Mouse (Mus musculus) erythroid progenitor cell, adult 5-6 weeks (primary cell): ENCODE measurements around the gene Enc1. TPM values are rescaled to one million over a fixed set of nuclear protein-coding genes. Genes with fewer than 3 reads are reported as not detected.
A peak's percentile ranks its signal among the peaks of the same experiment; 100 is the strongest.
"Not testable (repeated sequence)": the region's sequence is repeated elsewhere in the genome, so short reads cannot be mapped to it uniquely, and the experiment has no call there.

Source experiments
- ATAC-seq: replicated peaks from 2 replicates; pipeline ENCODE4 v1.8.0; 2016; ENCODE audit warnings: moderate number of reproducible peaks, mild to moderate bottlenecking, moderate TSS enrichment, inconsistent platforms; ENCODE audit not compliant: poor library complexity, low FRiP score, severe bottlenecking
- total RNA-seq, 2 experiments: library from RNA; stranded (forward) in 1 of 2; stranded (reverse) in 1 of 2; fragments of 150-400 nt in 1 of 2; fragments of 186-747, 209-891 nt in 1 of 2; gene quantifications; 2 replicates each; pipeline versions ENCODE4 v1.2.3 to v1.2.4; 2015 to 2017; ENCODE audit warnings: low replicate concordance in 2 of 2

The Enc1 gene
- total RNA-seq, 2 experiments from 2014 or later, result 1.1 to 1.7 TPM

DNA sequence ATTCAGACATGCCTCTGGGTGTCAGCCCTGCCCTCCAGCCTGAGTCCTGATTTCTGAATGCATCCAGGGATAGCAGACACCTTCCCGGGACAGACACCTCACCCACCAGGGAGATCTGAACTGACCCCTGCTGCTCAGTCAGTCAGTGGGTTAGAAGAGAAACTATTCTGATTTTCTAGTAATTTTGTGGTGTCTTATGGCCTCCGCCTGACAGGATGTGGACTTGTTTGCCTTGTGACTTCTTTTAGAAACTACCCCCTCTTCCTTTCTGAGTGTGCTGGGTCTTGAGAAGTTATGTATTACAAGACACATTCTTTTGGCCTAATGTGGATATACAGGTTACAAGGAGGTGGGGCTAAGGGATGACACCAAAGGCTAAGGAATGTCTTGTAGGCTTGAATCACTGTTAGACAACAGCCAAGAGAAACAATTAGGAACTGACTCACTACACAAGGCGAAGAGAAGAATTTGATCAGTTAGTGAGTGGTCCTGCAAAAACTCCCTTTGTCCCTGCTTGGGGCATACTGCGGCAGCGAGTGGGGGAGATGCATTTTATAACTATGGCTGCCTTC is 8.7 kb downstream of the Enc1 start:
- no peak for ATAC-seq

DNA sequence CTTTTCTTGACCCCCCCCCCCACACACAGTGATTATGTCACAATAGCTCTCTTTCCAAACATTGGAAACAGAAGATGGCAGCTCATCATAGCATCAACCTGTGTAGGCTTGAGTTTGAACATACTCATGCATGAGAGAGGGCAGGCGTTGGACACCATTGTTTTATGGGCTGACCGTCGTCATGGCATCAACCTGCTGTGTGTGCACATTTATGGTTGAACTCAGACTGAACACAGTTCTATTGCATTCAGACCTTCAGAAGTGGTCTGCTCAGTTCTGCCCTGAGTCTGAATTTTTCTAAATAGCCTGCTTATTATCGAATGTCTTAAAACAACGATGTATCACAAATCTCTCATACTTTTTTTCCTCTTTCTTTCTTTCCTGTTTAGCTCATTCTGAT is 9.2 kb downstream of the Enc1 start:
- ATAC-seq, result no peak

DNA sequence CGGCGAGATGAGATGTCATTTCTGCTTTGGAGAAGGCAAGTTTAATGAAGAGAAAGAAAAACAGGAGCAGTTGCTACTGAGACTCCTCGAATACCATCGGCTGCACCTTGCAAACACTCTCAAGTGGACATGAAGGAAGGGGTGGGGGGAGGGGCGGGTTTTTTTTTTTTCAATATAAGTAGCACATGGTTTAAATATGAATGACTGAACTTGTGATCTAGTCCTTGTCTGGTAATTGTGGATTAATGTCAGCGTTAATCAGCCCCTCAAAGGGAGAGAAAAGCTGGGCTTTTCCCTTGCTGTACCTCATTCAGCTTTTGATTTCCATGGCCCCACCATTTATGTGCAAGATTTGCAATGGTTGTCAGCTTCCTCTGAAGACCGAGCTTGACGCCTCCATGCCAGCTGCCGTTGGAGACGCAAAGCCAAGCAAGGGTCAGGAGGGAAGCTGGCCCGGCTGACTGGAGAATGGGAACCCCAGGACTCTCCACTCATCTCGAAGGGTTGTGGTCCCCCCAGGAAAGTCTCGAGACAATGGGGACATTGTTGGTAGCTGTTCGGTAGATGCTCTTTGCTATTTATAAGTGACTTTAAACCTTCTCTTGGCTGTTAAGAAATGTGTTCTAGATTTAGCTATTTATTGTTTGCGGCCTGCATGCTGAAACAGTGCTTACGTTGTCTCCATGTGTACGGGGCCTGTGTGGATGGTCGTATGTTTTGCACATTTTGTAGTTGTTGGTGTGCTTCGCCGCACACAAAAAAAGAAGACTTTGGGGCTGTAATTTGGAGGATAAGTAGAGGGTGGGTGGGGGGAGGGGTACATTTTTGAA is 9.9 kb downstream of the Enc1 start:
- ATAC-seq, result no peak

DNA sequence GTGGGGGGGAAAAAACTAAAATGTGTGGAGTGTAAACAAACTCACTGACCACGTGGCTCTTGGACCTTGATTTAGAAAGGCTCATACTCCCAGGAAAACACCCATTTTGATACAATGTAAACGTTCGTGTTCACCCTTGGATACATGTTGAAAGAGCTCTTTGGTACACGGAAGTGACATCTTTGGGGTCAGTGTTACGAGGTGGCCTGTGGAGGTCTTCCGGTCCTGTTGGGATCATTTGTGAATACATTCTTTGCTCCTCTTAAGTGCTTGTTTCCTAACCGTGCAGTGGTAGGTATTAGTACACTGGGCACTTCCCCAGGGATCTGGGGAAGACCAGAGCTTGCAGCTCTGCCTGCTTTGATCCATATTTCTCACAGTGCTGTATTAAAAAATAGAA is 10.8 kb downstream of the Enc1 start:
- ATAC-seq, result no peak

DNA sequence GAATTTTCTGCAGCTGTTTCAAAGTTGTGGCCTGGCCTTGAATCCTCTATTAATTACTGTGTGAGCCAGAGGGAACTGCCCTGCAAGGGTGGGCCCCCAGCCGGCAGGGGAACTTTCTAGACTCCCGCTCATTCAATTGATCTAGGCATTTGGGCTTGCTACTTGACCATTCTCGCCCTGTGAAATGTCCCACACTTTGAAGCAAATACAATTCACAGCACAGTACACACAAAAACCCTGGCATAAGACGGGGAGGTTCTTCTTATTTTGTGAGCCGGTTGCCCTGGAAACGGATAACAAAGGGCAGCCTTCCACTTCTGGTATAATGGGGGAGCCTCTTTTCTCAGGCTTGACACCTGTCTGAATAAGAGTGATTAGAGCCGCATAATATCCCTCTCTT is 11.6 kb downstream of the Enc1 start:
- no peak for ATAC-seq

DNA sequence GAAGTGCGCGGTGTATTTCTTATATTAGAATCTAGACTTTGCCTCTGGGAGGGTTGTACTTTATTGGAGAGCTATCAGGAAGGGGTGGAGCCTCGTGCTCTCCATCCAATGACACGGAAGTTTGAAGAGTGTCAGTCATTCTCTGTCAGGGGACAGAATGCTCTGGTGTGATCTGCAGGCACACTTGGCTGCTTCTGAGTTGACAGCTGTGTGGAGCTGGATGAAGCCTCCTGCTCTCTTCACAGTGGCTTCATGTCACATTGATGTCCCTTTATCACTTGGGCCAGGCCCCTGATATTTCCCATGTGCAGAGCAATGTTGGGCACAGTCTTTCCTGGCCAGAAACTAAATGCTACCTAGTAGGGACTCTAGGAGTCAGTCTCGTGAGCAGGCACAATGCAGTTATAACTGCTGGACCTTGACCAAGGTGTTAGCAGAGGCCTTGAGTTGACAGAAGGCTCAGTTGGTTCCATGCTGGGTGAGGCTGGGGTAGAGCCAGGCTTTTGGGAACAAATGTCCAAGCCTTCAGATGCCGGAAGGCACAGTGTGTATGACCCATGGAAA is 12.6 kb downstream of the Enc1 start:
- no peak for ATAC-seq

DNA sequence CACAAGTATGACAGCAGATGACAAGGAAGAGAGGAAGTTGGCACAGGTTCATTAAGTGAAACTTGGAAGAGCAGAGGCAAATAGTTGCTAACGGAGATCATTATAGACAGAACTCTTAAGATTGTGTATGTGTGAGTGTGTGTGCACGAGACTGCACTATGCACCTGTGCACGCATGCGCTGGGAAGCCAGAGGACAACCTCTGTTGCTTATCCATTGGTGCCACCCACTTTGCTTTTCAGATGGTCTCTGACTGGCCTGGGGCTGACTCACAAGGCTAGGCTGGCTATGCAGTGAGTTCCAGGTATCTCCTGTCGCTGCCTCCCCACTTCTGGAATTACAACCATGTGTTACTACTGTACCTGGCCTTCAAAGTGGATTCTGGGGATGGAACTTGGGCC is 13.1 kb downstream of the Enc1 start:
- ATAC-seq, result no peak

DNA sequence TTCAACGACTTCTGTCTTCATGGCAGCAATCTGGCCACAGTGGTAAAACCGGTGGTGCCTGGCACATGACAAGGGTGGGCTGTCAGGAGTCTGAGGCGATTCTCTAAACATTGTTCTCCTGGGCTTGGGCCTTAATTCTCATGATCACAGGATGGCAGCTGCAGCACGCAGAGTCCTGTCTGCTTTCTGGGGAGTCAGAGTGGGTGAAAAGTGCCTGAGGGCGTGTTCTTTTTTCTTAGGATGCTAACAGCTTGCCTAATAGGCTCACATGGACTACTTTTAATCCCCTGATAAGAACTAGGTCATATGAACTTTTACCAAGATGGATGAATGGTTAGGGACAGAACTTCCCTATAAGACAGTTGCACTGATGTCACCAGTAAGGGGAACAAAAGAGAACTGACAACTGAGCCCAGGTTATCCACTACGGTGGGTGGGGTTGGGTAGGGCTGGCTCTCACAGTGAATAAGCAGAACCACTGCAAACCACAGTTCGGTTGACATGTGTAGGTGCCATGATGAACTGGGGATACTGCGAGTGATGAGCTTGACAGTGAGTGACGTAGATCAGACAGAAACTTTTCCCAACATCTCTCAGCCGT is 13.8 kb downstream of the Enc1 start:
- no peak for ATAC-seq

DNA sequence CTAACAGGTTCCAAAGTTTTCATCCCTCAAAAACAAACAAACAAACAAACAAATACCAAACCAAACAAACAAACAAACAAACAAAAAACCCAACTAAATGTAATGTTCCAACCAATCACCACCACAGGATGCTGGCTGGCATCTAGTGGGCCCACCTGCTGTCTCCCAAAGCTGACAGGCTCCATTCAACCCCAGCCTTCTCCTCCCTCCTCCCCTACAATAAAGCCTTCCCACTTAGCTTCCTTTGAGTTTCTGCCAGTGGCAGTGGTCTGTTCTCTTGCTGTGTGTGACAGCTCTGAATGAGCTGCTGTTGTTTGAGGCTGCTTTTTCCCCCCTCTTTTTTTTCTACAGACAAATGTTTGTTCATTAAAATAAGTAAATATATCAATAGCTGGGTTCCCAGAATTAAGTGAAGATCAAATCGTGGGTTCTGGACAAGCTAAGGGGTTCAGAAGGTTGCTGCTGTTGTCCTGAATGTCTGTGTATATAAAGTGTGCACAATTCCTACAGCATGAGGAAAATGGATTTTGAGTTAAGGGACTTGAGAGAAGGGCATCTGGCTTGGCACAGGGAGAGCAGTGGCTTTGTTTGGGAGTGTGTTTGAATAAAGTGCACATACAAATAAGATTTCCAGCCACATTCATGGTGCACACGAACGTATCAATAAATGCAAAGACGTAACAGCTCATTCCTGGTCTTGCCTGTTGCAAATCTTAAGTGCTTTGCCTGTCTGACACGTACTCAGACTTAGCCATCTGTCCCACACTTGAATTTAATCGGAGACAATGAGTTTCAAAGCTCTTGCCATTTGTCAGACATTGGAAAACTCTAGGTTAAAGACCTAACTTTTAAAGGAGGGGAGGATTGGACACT is 15.3 kb downstream of the Enc1 start:
- ATAC-seq, result no peak

DNA sequence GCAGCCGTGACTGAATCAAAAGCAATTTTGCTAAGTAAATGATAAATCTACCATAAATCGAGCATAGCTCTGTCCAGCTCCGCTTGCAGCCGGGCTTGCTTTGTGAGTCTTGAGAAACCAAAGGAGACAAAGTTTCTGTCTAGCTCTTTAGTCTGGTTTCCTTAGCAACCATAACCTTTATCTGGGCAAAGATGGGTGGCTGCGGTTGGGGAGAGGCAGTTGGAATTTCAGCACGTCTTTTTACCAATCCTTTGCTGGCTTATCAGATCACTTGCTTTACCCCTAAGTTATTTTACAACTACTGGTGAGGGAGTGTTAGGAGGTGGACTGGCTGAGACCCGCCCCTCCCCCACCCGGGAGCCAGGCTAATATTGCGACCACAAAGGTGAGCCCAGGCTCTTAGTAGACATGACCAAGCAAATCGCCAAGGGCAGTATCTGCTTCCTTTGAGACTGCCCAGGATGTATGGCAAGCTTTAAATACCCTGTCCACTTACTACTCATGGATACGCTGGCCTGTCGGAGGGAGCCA is 16.0 kb downstream of the Enc1 start:
- ATAC-seq, result no peak

DNA sequence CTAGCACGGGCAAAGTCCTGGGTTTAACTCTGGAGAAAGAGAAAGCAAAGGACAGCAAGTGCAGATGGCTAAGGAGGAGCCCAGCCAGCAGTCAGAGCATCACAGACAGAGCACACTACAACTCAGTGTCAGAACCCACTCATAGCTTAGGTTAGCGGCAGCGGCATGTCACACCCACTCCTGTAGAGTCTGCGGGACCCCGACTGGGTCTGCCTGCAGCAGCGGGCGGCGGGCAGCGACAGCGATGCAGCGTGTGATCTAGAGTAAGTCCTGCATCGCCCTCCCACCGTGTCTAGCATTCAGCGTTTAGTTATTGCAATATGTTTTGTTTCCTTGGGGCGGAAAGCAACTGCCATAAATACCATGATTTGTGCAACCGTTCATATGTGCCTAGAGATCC is 18.4 kb downstream of the Enc1 start:
- ATAC-seq, result 0 out of 2 replicates have a peak, but pooled peaks have one; percentile 34

DNA sequence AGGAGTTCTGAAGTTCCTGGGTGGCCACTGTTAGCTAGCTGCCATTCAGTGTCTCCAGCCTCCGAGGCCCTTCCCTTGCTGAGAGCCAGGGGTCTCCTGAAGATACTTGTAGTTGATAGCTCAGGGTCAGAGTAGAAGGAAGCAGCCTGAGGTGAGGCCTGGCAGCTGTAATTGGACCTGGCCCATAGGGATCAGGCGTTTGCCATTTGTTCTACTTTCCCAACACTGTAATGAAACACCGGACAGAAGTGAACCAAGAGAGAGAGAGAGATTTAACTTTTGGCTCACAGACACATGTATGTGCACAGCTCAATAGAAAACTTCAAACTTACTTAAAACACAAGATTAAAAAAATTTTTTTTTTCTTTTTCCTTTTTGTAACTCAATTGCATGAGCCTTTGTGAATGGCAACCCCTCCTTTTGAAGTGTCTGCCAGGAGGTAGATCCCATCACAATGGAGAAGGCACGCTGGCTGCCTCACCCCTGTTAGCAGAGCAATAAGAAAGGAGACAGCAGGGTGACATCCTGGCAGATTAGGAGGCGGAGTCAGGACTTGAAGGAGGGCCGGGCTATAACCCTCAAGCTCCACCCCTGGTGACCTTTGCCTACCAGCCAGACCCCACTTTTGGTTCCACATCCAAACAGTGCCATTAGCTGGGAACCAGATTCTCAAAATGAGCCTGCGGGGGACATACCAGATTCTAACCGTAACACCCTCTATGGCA is 19.7 kb downstream of the Enc1 start:
- ATAC-seq, result no peak

DNA sequence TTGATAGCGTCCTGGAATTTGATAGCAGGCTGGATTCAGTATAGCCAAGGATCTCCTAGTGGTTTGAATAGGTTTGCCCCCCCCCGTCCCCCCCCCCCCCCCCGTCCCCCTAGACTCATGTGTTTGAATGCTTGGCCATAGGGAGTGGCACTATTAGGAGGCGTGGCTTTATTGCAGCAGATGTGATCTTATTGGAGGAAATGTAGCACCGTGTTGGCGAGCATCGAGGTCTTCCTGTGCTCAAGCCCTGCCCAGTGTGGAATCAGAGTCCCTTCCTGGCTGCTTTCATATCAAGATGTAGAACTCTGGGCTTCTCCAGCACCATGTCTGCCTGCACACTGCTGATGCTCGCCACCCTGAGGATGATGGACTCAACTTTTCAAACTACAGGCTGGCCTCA is 20.6 kb downstream of the Enc1 start:
- no peak for ATAC-seq

DNA sequence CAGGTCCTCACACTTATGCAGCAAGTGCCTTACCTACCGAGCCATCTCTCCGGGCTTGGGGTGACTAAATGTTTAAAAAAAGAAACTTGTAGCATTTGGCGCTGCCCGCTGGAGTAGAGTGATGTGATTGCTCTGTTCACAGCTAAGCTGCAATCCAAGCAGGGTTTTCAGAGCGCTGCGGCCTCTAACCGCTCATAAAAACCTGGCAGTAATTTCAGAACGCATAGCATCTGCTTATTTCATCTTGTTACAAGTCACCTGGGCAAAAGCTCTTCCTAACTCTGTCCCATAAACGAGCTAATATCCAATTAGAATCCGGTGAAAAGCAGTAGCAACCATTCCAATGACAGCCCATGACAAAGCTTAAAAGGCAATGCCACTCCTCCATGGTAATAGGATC is 21.8 kb downstream of the Enc1 start:
- ATAC-seq, result no peak

DNA sequence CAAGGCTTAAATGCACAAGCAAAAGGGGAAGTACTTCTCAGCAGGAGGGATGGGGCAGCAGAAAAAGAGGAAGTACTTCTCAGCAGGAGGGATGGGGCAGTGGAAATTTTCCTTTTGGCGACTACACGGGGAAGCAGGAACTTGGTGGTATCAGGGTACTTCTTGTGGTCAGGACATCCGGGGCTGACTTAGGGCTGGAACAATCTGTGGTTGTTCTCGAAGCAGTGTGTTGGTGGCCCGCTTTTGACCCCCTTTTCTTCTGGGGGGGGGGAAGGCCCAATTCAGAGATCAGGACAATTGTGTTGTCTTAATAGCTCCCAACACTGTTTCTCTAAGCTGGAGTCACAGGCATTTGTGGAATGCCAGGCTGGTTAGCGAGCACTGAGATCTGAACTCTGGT is 24.6 kb downstream of the Enc1 start:
- ATAC-seq, result not testable (repeated sequence)

DNA sequence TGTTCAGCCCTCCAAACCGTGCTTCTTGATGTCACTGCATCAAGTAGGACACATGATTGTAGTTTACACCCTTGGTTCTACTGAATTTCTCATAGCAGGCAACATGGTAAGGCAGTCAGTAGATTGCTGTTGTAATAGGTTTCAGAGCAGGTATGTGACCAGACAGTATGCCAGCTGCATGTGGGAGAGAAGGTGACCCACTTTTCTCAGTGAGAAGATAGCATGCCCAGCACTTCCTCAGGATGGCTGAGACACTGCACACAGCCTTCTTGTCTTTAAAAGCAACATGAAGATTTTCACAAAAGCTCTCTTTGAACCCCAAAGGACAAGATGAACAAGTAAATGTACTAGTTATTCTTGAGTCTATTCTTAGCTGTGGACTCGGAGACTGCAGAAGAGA is 29.8 kb downstream of the Enc1 start:
- ATAC-seq, result no peak

DNA sequence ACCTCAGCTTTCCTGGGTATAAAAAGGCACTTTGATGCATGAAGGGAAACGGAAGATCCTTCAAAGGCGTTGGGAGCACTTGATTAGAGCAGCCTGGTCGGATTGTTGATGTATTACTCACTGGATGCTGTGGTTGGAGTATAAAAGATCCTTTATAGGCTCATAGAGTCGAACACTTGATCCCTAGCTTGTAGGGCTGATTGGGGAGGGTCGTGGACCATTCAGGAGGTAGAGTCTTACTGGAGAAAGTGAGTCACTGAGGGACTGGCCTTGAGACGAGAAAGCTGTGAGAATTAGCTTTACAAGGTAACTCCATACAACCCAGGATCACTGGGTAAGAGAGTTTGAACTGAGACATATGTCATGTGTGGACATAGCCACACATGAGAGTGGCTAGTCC is 30.7 kb downstream of the Enc1 start:
- ATAC-seq, result no peak

DNA sequence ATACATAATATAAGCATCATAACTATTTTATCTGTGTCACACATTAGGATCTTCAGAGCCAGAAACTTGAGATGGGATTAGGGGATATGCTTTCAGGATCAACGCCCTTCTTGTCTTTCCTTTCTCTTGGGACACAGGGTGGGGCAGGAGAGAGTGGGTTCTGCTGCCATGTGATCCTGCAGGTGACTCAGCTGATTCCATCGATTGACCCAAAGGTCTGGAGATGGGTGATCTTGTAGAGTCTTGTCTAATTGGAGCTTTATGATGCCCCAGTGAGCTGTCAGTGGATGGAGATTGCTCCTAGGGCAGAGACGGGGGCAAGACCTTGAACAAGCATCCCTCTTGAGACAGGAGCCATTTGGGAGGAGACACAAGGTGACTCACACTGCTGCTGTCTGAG is 33.9 kb downstream of the Enc1 start:
- no peak for ATAC-seq

DNA sequence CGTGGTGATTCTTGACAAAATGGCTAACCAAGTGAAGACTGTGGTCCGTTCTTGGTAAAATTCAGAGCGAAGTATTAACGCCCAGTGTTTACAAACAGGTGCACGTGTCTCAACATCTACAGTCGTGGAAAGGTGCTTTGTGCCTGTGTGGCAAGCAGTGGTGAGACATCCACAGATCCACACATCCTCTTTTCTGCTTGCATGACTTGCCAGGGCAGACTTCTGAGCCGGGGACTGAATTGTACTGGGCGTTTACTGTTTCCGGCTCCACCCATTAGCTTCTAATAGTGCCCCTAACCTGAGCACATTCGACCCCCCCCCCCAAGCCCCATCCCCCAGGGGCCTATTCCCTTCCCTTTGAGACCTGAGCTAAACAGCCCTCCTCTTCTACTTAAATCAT is 34.6 kb downstream of the Enc1 start:
- no peak for ATAC-seq
